Mouse (Mus musculus) spleen, adult 2 months (tissue): ENCODE measurements around the gene Tmem259. TPM values are rescaled to one million over a fixed set of nuclear protein-coding genes. Genes with fewer than 3 reads are reported as not detected.

Source experiments
- DNase-seq, 2 experiments: peaks; one replicate each; pipeline versions ENCODE4 v3.0.0 to v3.0.0-alpha.2; 2012 to 2021; ENCODE audit warnings: low spot score in 2 of 2, low read depth in 1 of 2
- H3K27ac ChIP-seq: fragments of 200-500 bp; 2 replicates; pipeline ENCODE4 v1.5.1; 2012; ENCODE audit warnings: low read length, inconsistent platforms; ENCODE audit not compliant: insufficient read depth
- H3K27me3 ChIP-seq: fragments of 200-500 bp; 2 replicates; pipeline ENCODE4 v1.6.1; 2012; ENCODE audit warnings: mild to moderate bottlenecking, moderate library complexity, low read length, inconsistent platforms; ENCODE audit not compliant: control insufficient read depth, insufficient read depth
- H3K36me3 ChIP-seq: fragments of 200-500 bp; 2 replicates; pipeline ENCODE4 v1.6.1; 2012; ENCODE audit warnings: mild to moderate bottlenecking, low read length, inconsistent platforms; ENCODE audit not compliant: control insufficient read depth, insufficient read depth
- H3K4me1 ChIP-seq: fragments of 200-500 bp; 2 replicates; pipeline ENCODE4 v1.6.1; 2011; ENCODE audit warnings: inconsistent platforms; ENCODE audit not compliant: control insufficient read depth, insufficient read depth, insufficient read length
- H3K4me3 ChIP-seq: fragments of 200-500 bp; 2 replicates; pipeline ENCODE4 v1.5.1; 2011; ENCODE audit warnings: mild to moderate bottlenecking, inconsistent platforms; ENCODE audit not compliant: insufficient read depth, insufficient read length; ENCODE audit errors: extremely low read depth
- CTCF ChIP-seq: fragments of 200-500 bp; IDR thresholded peaks from 2 replicates; pipeline ENCODE4 v1.5.1; 2011; ENCODE audit warnings: mild to moderate bottlenecking, inconsistent platforms; ENCODE audit not compliant: insufficient read depth, insufficient read length, insufficient replicate concordance; ENCODE audit errors: extremely low read depth
- POLR2A ChIP-seq: fragments of 200-500 bp; IDR thresholded peaks from 2 replicates; pipeline ENCODE4 v1.6.1; 2011; ENCODE audit warnings: low read depth, low read length, inconsistent platforms
- WGBS: fragments of 180-500 bp; shearing (Covaris S2); methylation state at CpG from one replicate; pipeline ENCODE4 v1.1.7; 2018; 5-methylcytosine and 5-hydroxymethylcytosine counted together
- polyA plus RNA-seq: library from polyadenylated mRNA; depleted of rRNA; stranded (reverse); fragments of >200 nt; gene quantifications from 2 replicates; pipeline ENCODE4 v1.2.3, GENCODE M21; 2012

The Tmem259 gene
- polyA plus RNA-seq, 1 experiment, result 266 TPM

DNA sequence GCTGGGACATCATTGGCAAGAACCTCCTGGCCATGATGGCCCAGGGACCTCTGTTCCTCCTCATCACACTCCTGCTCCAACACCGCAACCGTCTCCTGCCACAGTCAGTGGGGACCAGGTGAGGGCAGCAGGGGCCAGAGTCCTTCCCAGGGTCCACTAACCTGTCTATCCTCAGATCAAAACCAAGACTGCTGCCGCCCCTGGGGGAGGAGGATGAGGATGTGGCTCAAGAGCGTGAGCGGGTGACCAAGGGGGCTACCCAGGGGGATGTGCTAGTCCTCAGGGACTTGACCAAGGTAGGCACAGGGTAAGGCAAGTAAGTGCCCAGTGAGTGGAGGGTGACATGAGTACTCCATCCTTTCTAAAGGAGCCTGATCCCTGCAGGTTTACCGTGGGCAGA lies 27.6 kb upstream of the Tmem259 start:
- H3K27me3 ChIP-seq, result no peaks in the 10 kb centered on the region
- peaks cover 9% of the 10 kb centered on the region for H3K4me1 ChIP-seq
- TF ChIP-seq POLR2A (no peak), CTCF (no peak)
- no peak for DNase-seq
- no peak overlapping the region for H3K27ac ChIP-seq
- WGBS, result 97% methylated on average over 6 of the region's 6 CpGs
- no peak overlapping the region for H3K4me3 ChIP-seq
- H3K36me3 ChIP-seq, result peaks cover 33% of the 10 kb centered on the region

DNA sequence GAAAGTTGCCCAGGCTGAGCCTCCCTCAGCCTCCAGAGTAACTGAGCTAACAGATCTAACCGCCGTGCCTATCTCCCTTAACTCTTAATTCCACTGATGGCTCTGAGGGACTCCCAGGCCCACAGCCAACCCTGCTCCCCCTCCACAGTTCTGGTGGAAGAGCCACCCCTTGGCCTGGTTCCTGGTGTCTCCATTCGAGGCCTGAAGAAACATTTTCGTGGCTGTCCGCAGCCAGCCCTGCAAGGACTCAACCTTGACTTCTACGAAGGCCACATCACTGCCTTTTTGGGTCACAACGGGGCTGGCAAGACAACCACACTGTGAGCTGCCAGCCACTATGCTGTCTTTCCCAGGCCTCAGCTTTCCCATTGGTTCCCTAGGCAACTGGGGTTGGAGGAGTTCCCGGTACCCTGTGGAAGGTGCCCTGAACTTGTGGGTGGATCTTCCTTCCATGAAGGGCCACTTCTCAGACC lies 20.1 kb upstream of the Tmem259 start:
- no peaks in the 10 kb centered on the region for H3K27me3 ChIP-seq
- peaks cover 29% of the 10 kb centered on the region for H3K36me3 ChIP-seq
- 85% methylated on average over 8 of the region's 8 CpGs for WGBS
- DNase-seq, result no peak
- H3K27ac ChIP-seq, result no peak overlapping the region
- no peak overlapping the region for H3K4me3 ChIP-seq
- H3K4me1 ChIP-seq, result no peaks in the 10 kb centered on the region
- TF ChIP-seq POLR2A, result no peak
- no peak for TF ChIP-seq CTCF

DNA sequence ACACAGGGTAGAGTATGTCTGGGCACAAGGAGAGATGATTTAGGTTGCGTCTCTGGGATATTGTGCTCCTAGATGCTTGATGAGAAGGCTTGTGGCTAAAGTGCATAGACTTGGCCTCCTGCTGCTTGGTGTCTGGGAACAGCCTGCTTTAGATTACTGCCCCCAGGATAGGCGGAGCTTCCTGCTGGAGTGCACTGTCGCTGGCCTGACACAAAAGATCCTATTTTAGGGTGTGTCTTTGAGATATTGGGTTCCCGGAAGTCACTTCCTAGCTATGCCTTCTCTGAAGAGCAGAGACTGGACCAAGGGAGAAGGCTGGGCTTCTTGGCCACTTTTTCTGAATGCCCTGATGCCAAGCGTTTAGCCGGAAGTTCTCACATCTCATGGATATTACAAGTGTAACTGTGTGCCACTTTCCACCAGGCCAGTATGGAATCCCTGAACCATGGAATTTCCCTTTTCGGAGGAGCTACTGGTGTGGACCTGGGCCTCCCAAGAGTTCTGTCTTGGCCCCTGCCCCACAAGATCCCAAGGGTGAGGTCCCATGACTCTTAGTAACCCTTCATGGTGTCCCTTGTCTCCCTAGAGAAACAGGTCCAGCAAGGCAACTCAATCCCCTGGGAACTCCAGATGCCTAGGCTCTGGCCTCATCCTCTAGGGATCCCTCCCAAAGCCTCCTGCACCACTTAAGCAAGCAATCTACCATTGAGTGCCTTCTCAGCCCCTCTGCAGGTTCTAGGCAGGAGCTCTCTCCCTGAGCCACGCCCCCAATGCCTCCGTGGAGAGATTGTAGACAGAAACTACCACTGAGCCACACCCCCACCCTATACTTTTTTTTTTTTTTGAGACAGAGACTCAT lies 19.5 kb upstream of the Tmem259 start:
- H3K4me1 ChIP-seq, result no peaks in the 10 kb centered on the region
- peaks cover 28% of the 10 kb centered on the region for H3K36me3 ChIP-seq
- DNase-seq, result no peak
- WGBS, result 81% methylated on average over 9 of the region's 9 CpGs
- no peak overlapping the region for H3K4me3 ChIP-seq
- H3K27ac ChIP-seq, result no peak overlapping the region
- H3K27me3 ChIP-seq, result no peaks in the 10 kb centered on the region
- TF ChIP-seq CTCF (no peak), POLR2A (no peak)

DNA sequence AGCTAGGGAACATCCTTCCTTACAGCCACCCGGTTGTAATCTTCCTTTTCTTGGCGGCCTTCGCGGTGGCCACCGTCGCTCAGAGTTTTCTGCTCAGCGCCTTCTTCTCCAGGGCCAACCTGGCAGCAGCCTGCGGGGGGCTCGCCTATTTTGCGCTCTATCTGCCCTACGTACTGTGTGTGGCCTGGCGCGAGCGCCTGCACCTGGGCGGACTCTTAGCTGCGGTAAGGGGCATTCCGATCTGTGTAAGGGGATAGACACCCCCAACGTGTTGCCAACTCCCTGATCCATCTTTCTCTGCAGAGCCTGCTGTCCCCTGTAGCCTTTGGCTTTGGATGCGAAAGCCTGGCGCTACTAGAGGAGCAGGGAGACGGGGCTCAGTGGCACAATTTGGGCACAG lies 18.7 kb upstream of the Tmem259 start:
- H3K4me1 ChIP-seq, result no peaks in the 10 kb centered on the region
- H3K27me3 ChIP-seq, result no peaks in the 10 kb centered on the region
- H3K4me3 ChIP-seq, result no peak overlapping the region
- H3K27ac ChIP-seq, result no peak overlapping the region
- TF ChIP-seq POLR2A (no peak), CTCF (no peak)
- DNase-seq, result no peak
- H3K36me3 ChIP-seq, result peaks cover 24% of the 10 kb centered on the region
- 93% methylated on average over 21 of the region's 21 CpGs for WGBS

DNA sequence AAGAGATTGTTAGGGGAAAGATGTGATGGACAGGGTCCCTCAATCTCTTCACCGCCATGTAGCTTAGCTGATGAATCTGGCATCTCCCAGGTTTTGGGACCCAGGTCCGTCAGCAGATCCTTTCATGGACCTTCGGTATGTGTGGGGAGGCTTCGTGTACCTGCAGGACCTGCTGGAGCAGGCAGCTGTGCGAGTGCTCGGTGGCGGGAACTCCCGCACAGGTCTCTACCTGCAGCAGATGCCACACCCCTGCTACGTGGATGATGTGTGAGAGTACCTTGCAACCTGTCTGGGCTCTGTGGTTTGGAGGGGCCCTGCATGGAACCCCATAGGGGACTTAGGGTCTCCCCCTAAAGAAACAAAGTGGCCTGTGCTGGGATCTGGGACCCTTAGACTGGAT lies 17.8 kb upstream of the Tmem259 start:
- Histone ChIP-seq H3K27me3 (no peaks in the 10 kb centered on the region), H3K4me3 (no peak overlapping the region), H3K27ac (no peak overlapping the region), H3K36me3 (peaks cover 16% of the 10 kb centered on the region), H3K4me1 (no peaks in the 10 kb centered on the region)
- 95% methylated on average over 9 of the region's 9 CpGs for WGBS
- DNase-seq, result no peak
- TF ChIP-seq CTCF (no peak), POLR2A (no peak)

GRCm38 (mm10) chr10:79997819-79998218 lies 13.7 kb upstream of the Tmem259 start:
- H3K4me3 ChIP-seq, result no peak overlapping the region
- peaks cover 10% of the 10 kb centered on the region for H3K4me1 ChIP-seq
- 75% methylated on average over 15 of the region's 15 CpGs for WGBS
- no peaks in the 10 kb centered on the region for H3K27me3 ChIP-seq
- H3K27ac ChIP-seq, result peak overlapping the region; percentile 83; the same call in 1 of the 2 replicates
- TF ChIP-seq CTCF (no peak), POLR2A (no peak)
- no peak for DNase-seq
- H3K36me3 ChIP-seq, result peaks cover 30% of the 10 kb centered on the region
